Mouse (Mus musculus): Measurements from ENCODE around the gene Cyb5r4. TPM values are rescaled to one million over a fixed set of nuclear protein-coding genes. Genes with fewer than 3 reads are reported as not detected.
A peak's percentile ranks its signal among the peaks of the same experiment; 100 is the strongest.

The Cyb5r4 gene
- polyA plus RNA-seq, 1 experiment from 2014 or later = 59.9 TPM

DNA sequence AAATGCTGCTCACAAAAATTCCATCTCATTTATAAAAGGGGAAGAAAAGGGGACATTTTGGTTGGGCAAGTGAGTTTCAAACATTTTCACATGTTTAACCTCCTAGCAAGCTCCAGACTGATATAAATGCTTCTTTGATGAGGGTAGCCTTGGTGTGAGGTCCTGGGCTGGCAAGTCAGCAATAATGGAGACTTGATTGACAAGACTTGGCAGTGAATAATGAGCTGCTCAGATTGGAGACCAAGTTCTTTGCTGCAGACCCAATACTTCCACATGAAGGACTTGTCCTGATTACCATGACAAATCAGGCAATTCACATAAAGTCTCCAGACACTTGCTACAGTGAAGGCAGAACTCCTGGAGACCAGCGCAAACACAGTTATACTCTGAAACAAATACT, 12.9 kb upstream of the Cyb5r4 start:
- Histone ChIP-seq H3K4me2 (replicated peaks) (no peak overlapping the region), H3K36me3 (replicated peaks; ENCODE audit: control insufficient read depth, insufficient read depth) (no peaks in the 10 kb centered on the region), H3K27me3 (ENCODE audit: control insufficient read depth, insufficient read depth, low read length) (no peaks in the 10 kb centered on the region; the same call in 1 of the 2 replicates), H3K27ac (no peak overlapping the region), H3K4me1 (replicated peaks; ENCODE audit: control insufficient read depth, insufficient read depth, low read length) (no peaks in the 10 kb centered on the region), H3K9ac (no peak overlapping the region), H3K4me3 (replicated peaks; ENCODE audit: low read length) (no peak overlapping the region), H3K9me3 (ENCODE audit: control insufficient read depth, low read length) (no peaks in the 10 kb centered on the region)
- 66% methylated on average over 1 of the region's 1 CpGs for WGBS
- DNase-seq (ENCODE audit: low spot score) (no peak), ATAC-seq (ENCODE audit: low FRiP score) (no peak)

DNA sequence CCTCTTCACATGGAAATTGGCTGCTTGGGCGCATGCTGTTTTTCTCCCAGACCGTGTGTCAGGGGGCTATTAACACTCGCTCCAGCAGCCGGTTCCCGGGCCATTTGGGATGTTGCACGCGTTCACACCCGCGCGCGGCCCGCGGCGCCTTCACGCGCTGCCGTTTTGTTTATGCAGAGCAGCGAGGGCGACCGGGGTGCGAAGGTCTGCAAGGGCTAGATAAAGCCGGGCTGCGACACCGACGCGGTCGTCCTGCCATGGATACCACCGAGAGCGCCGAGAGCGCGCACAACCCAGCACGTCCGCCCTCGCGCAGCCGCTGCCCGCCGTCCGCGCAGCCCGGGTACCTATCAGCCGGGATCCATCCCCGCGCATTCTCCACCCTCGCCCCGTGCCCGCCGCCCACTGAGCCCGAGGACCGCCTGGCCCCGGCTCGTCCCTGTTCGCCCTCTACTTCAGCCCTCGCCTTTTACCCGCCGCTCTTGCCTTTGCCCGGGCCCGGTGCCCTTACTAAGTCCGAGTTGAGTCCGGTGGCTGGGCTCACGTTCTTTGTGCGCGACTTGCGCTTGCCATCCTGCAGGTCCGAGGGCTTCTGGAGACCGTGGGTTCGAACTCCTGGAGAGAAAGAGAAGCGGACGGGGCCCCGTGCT, 6.4 kb upstream of the Cyb5r4 start, which contains the start of gene Ripply2:
TSS of gene Ripply2 (plus strand) at position 250 of the 650 bp plus-strand sequence.
- Histone ChIP-seq H3K9me3 (ENCODE audit: control insufficient read depth, low read length) (no peaks in the 10 kb centered on the region), H3K36me3 (replicated peaks; ENCODE audit: control insufficient read depth, insufficient read depth) (no peaks in the 10 kb centered on the region), H3K4me2 (replicated peaks) (peak within 1 kb of the TSS; percentile 82), H3K4me3 (replicated peaks; ENCODE audit: low read length) (peak within 1 kb of the TSS; percentile 63), H3K27ac (peak within 1 kb of the TSS; percentile 59), H3K4me1 (replicated peaks; ENCODE audit: control insufficient read depth, insufficient read depth, low read length) (0 out of 2 replicates have a peak, but pooled peaks cover 3% of the 10 kb centered on the region), H3K9ac (peak within 1 kb of the TSS; percentile 78), H3K27me3 (ENCODE audit: control insufficient read depth, insufficient read depth, low read length) (peaks cover 4% of the 10 kb centered on the region; the same call in 1 of the 2 replicates)
- WGBS = under 1% methylated on average over 71 of the region's 71 CpGs
- ATAC-seq (ENCODE audit: low FRiP score) = peak; percentile 86
- no peak for DNase-seq (ENCODE audit: low spot score)

DNA sequence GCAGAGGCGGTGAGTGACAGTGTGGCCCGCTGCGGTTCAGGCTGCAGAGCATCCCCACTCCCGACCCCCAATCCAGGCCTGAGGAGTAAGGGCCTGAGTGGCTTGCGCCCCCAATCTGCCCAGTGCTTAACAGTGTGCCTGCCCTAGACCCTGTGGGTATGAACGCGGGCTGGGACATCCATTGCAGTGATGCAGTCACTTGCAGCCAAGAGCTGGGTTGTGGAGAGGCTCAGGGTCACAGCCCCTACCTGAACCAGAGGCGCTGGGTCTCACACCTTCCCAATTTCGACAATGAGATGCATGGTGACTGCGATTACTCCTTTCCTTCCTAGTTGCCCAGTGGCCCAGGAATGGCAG, 5.9 kb upstream of the Cyb5r4 start:
- H3K27me3 ChIP-seq (ENCODE audit: control insufficient read depth, insufficient read depth, low read length) = peaks cover 4% of the 10 kb centered on the region; the same call in 1 of the 2 replicates
- DNase-seq (ENCODE audit: low spot score) (no peak), ATAC-seq (ENCODE audit: low FRiP score) (peak; percentile 78)
- H3K9me3 ChIP-seq (ENCODE audit: control insufficient read depth, low read length) = no peaks in the 10 kb centered on the region
- H3K4me1 ChIP-seq (replicated peaks; ENCODE audit: control insufficient read depth, insufficient read depth, low read length) = 0 out of 2 replicates have a peak, but pooled peaks cover 4% of the 10 kb centered on the region
- H3K9ac ChIP-seq = peak overlapping the region; percentile 78
- no peak overlapping the region for H3K27ac ChIP-seq
- H3K4me3 ChIP-seq (replicated peaks; ENCODE audit: low read length) = peak overlapping the region; percentile 63
- WGBS = 4% methylated on average over 10 of the region's 10 CpGs
- H3K4me2 ChIP-seq (replicated peaks) = peak overlapping the region; percentile 82
- no peaks in the 10 kb centered on the region for H3K36me3 ChIP-seq (replicated peaks; ENCODE audit: control insufficient read depth, insufficient read depth)

DNA sequence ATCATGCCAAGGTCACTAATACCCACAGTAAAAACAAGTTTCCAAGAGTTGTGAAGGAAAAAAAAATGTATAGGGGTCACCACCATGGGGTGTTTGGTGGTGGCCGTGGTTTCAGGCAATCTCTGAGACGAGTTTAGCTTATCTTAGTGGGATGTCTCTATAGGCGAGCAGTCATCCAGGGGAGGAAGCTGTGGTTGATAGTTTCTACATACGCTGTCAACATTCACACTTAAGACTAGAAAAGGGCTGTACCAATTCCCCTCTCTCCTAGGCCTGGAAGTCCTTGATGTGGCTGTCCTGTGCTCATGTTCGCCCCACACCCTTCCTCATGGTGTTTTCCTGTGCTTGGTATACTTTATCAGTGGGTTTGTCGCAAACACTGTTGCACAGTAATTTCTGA, 4.0 kb downstream of the Cyb5r4 start:
- Histone ChIP-seq H3K4me2 (replicated peaks) (no peak overlapping the region), H3K9ac (no peak overlapping the region), H3K4me1 (replicated peaks; ENCODE audit: control insufficient read depth, insufficient read depth, low read length) (peaks cover 15% of the 10 kb centered on the region), H3K36me3 (replicated peaks; ENCODE audit: control insufficient read depth, insufficient read depth) (peaks cover 18% of the 10 kb centered on the region), H3K27me3 (ENCODE audit: control insufficient read depth, insufficient read depth, low read length) (no peaks in the 10 kb centered on the region), H3K9me3 (ENCODE audit: control insufficient read depth, low read length) (no peaks in the 10 kb centered on the region), H3K27ac (no peak overlapping the region), H3K4me3 (replicated peaks; ENCODE audit: low read length) (no peak overlapping the region)
- ATAC-seq (ENCODE audit: low FRiP score) = no peak
- 89% methylated on average over 6 of the region's 6 CpGs for WGBS
- no peak for DNase-seq (ENCODE audit: low spot score)

DNA sequence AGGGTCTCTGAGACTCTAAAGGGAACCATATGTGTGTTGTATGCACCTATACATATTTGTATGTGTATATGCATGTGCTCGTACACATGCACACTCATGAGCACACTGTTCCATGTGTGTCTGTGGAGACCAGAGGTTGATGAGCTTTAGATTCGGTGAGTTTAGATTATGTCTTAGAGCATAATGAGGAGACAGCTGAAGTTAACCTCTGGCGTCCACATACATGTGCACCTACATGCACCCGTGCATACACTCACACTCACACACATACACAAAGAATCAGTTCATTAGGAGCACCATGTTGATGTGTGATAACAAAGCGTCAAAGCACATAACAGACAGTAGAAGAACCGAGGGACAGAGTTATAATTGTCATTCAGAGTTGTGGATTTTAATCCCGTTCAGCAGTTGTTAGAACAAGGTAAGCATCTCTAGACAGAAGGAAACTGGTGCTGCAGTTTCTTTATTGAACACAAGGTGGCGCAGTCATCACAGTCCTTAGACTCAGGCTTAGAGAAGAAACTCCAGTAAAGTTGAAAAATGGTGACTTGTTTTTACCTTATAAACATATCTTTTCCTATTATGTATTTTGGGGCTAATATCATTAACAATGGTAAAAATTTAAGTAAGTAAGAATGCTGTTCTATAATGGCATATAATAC, 5.7 kb downstream of the Cyb5r4 start:
- Histone ChIP-seq H3K4me1 (replicated peaks; ENCODE audit: control insufficient read depth, insufficient read depth, low read length) (peaks cover 7% of the 10 kb centered on the region), H3K36me3 (replicated peaks; ENCODE audit: control insufficient read depth, insufficient read depth) (peaks cover 23% of the 10 kb centered on the region), H3K9ac (no peak overlapping the region), H3K27me3 (ENCODE audit: control insufficient read depth, insufficient read depth, low read length) (no peaks in the 10 kb centered on the region), H3K9me3 (ENCODE audit: control insufficient read depth, low read length) (no peaks in the 10 kb centered on the region), H3K4me3 (replicated peaks; ENCODE audit: low read length) (no peak overlapping the region), H3K27ac (no peak overlapping the region), H3K4me2 (replicated peaks) (no peak overlapping the region)
- 48% methylated on average over 8 of the region's 8 CpGs for WGBS
- ATAC-seq (ENCODE audit: low FRiP score) (peak; percentile 73), DNase-seq (ENCODE audit: low spot score) (peak; percentile 92)

DNA sequence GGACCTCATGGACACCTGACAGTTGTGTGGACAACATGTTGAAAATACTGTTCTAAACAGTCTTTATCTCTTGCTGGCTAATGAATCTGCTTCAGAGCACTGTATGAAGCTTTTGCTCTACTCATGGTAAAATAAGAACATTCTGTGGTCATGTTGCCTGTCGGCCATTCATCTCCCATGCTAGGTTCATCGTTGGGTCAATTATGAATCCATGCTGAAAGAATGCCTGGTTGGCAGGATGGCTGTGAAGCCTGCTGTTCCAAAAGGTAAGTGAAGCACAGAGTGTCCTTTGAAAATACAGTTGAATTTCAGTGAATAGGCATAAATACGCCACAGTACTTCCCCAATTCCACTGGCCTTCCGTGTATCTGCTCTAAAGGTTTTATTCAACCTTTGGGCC, 10.4 kb downstream of the Cyb5r4 start:
- H3K4me1 ChIP-seq (replicated peaks; ENCODE audit: control insufficient read depth, insufficient read depth, low read length) = no peaks in the 10 kb centered on the region
- no peak for ATAC-seq (ENCODE audit: low FRiP score)
- H3K27ac ChIP-seq = no peak overlapping the region
- H3K27me3 ChIP-seq (ENCODE audit: control insufficient read depth, insufficient read depth, low read length) = no peaks in the 10 kb centered on the region
- no peak overlapping the region for H3K4me2 ChIP-seq (replicated peaks)
- no peak for DNase-seq (ENCODE audit: low spot score)
- H3K4me3 ChIP-seq (replicated peaks; ENCODE audit: low read length) = no peak overlapping the region
- no peaks in the 10 kb centered on the region for H3K9me3 ChIP-seq (ENCODE audit: control insufficient read depth, low read length)
- H3K36me3 ChIP-seq (replicated peaks; ENCODE audit: control insufficient read depth, insufficient read depth) = peaks cover 52% of the 10 kb centered on the region
- H3K9ac ChIP-seq = no peak overlapping the region
- 84% methylated on average over 4 of the region's 4 CpGs for WGBS

DNA sequence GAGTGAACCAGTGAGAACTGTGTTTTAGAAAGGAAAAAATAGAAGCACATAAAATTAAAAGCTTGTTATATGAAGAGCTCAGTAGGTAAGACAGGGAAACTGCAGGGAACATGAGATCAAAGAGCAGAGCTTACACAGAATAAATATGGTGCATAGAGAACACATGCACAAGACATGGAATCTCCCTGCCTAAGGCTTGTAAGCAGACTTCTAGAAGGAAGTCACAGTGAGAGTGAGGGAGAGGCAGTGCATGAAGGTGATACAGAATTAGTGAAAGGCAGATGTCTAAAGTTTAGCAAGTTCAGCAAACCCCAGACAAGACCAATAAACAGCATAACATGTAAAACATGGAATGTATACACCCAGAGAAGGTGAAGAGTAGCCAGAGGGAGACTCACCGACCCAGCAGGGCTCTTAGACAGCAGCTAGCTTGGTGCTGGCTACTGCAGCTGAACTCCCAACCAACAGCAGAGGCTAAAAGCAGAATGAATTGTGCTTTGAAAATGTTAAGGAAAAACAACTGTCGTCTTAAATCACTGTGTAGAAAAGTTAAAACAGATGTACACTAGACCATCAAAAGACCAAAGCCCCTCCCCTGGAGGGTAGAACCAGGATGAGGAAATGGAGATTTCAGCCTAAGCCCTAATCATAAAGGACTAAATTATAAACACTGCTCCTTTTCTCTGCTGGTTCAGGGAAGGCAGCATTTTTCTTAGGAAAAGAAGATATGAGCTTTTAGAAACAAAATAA, 13.2 kb downstream of the Cyb5r4 start:
- Histone ChIP-seq H3K4me3 (replicated peaks; ENCODE audit: low read length) (no peak overlapping the region), H3K9me3 (ENCODE audit: control insufficient read depth, low read length) (no peaks in the 10 kb centered on the region), H3K36me3 (replicated peaks; ENCODE audit: control insufficient read depth, insufficient read depth) (peaks cover 44% of the 10 kb centered on the region), H3K9ac (no peak overlapping the region), H3K4me2 (replicated peaks) (no peak overlapping the region), H3K4me1 (replicated peaks; ENCODE audit: control insufficient read depth, insufficient read depth, low read length) (no peaks in the 10 kb centered on the region), H3K27me3 (ENCODE audit: control insufficient read depth, insufficient read depth, low read length) (no peaks in the 10 kb centered on the region), H3K27ac (no peak overlapping the region)
- ATAC-seq (ENCODE audit: low FRiP score) (no peak), DNase-seq (ENCODE audit: low spot score) (no peak)
- 90% methylated on average over 2 of the region's 2 CpGs for WGBS

DNA sequence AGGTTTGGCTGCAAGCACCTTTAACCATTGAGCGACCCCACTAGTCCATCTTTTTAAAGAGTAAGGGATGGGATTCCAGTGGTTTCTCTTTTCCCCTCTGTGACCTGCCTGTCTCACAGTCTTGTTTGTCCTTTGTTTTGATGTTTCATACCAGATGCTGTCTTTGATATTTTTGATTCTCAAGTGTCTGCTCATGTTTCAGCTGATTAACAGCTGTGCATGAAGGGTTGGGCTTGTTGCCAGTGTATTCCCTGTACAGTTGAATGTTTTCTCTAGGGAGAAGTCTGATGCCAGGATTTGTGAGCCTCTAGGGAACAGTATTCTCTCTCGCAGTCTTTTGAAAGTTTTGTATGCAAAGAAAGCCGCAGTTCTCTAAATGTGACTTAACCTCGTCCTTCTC, 27.6 kb downstream of the Cyb5r4 start:
- Histone ChIP-seq H3K27me3 (ENCODE audit: control insufficient read depth, insufficient read depth, low read length) (no peaks in the 10 kb centered on the region), H3K4me1 (replicated peaks; ENCODE audit: control insufficient read depth, insufficient read depth, low read length) (no peaks in the 10 kb centered on the region; the same call in 1 of the 2 replicates), H3K9ac (no peak overlapping the region), H3K4me2 (replicated peaks) (no peak overlapping the region), H3K36me3 (replicated peaks; ENCODE audit: control insufficient read depth, insufficient read depth) (peaks cover 37% of the 10 kb centered on the region), H3K4me3 (replicated peaks; ENCODE audit: low read length) (no peak overlapping the region), H3K27ac (no peak overlapping the region), H3K9me3 (ENCODE audit: control insufficient read depth, low read length) (no peaks in the 10 kb centered on the region)
- no peak for ATAC-seq (ENCODE audit: low FRiP score)
- no peak for DNase-seq (ENCODE audit: low spot score)
- WGBS = 71% methylated on average over 4 of the region's 4 CpGs

DNA sequence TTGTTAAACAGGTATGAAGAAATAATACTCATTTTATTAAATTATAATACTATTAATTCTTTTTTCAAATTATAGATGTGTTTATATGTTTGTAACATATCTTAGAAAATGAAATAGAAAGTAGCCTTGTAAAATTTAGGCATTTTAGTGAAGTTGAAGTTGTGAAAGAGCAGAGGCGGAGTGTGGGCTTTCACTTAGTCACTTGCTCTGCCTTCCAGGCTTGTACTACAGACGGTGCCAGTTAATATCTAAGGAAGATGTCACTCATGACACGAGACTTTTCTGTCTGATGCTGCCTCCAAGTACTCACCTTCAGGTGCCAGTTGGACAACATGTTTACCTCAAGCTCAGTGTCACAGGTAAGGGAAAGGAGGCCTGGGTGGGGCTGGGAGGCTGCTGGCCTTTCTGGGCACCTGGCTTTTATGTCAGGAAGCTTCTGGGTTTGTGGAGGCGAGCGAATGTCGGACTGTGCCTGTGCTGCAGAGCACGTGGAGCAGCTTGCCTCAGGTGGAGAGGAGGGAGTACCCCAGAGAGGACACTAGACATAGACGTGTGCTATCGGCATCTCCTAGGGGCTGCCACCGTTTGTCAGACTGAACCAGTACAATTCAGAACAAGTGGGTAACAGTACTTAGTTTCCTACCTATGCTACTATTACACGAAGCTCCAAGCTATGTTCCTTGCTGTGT, 33.9 kb downstream of the Cyb5r4 start:
- no peak overlapping the region for H3K27ac ChIP-seq
- no peaks in the 10 kb centered on the region for H3K4me1 ChIP-seq (replicated peaks; ENCODE audit: control insufficient read depth, insufficient read depth, low read length)
- H3K27me3 ChIP-seq (ENCODE audit: control insufficient read depth, insufficient read depth, low read length) = no peaks in the 10 kb centered on the region
- no peak for DNase-seq (ENCODE audit: low spot score)
- no peak overlapping the region for H3K4me3 ChIP-seq (replicated peaks; ENCODE audit: low read length)
- 94% methylated on average over 11 of the region's 11 CpGs for WGBS
- H3K9me3 ChIP-seq (ENCODE audit: control insufficient read depth, low read length) = no peaks in the 10 kb centered on the region
- H3K4me2 ChIP-seq (replicated peaks) = no peak overlapping the region
- ATAC-seq (ENCODE audit: low FRiP score) = no peak
- H3K36me3 ChIP-seq (replicated peaks; ENCODE audit: control insufficient read depth, insufficient read depth) = peaks cover 48% of the 10 kb centered on the region
- H3K9ac ChIP-seq = no peak overlapping the region
